Mouse (Mus musculus) liver, adult (tissue): ENCODE data around the gene Mchr1.

Experiments
- GATA4 ChIP-seq: IDR thresholded peaks from 2 replicates; pipeline ENCODE4 v1.6.1; 2014; ENCODE audit warnings: mild to moderate bottlenecking, low read length; ENCODE audit not compliant: insufficient replicate concordance

The Mchr1 gene

GRCm38 (mm10) chr15:81216906-81217653, 18.2 kb upstream of the Mchr1 start:
- TF ChIP-seq GATA4: no peak

GRCm38 (mm10) chr15:81219054-81219453, 16.2 kb upstream of the Mchr1 start:
- no peak for TF ChIP-seq GATA4

GRCm38 (mm10) chr15:81221446-81221845, 13.9 kb upstream of the Mchr1 start:
- no peak for TF ChIP-seq GATA4

- TF ChIP-seq GATA4: no peak
Observed at GRCm38 (mm10) chr15:81225016-81225415, 10.3 kb upstream of the Mchr1 start.

- no peak for TF ChIP-seq GATA4
Observed at GRCm38 (mm10) chr15:81225732-81226131, 9.6 kb upstream of the Mchr1 start.

DNA sequence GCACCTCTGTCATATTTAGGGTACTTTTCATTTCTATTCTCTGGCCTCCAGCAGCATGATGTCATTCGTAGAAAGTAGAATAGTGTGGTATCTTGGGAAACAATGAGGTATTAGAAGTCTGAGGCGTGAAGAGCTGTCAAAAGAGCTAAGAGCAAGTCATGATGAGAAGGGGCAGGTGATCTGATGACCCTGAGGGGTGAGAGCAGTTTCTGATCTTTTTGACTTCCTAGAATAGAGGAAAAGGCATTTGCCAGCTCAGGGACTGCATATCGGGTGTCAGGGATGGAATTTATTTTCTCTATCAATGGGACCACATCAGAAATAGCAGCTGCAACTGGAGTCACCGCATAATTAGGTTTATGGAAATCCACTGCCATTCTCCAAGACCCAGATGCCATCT, 8.5 kb upstream of the Mchr1 start:
- no peak for TF ChIP-seq GATA4

DNA sequence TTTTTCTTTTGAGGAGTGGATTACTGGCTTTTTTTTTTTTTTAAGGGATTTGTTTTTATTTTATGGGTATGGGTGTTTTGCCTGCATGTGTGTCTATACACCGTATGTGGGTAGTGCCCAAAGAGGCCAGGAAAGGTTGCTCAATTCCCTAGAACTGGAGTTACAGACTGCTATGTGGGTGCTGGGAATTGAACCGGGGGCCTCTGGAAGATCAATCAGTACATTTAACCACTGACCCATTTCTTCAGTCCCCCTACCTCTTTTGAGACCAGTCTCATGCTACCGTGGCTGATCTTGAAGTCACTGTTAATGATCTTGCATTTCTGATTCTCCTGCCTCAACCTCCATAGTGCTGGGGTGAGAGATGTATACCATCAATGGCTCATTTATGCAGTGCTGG, 8.0 kb upstream of the Mchr1 start:
- no peak for TF ChIP-seq GATA4

GRCm38 (mm10) chr15:81228258-81228657, 7.0 kb upstream of the Mchr1 start:
- TF ChIP-seq GATA4: no peak

GRCm38 (mm10) chr15:81229791-81230190, 5.5 kb upstream of the Mchr1 start:
- TF ChIP-seq GATA4: no peak

DNA sequence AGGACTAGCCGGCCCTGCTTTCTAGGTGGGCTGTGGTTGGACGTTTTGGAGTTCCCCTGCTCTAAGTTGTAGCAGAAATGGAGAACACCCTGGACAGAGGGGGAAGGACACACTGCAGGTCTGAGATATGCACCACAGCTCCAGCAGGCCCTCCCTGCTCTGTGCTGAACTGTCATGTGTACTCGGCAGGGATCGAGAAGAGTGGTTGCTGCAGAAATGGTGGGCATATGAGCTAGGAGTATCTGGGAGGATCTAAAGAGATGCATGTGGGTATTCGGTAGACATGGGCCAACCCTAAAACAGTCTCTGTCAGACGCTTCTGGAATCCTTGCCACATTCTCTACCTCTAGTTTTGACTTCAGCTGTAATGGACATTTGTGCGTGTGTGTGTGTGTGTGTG, 4.0 kb upstream of the Mchr1 start:
- TF ChIP-seq GATA4: no peak

DNA sequence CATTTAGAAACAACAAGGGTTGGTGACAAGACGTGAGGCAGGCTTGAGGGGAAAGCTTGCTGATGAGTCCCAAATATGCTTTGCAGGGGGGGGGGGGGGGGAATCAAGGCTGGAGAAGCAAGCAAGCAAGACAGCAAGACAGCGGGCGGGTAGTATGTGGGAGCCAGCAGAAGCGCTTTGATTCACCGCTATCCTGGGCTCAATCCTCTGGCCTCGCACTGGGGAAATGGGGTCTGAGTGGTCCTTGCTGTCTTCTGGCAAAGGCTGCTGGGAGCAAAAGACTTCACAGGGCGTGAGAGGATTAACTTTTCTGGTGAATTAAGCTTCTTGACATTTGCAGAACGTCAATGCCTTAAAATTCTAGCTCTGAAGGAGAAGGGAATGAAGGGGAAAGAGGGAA, 763 bp downstream of the Mchr1 start:
- TF ChIP-seq GATA4: no peak

GRCm38 (mm10) chr15:81237471-81237870, 2.2 kb downstream of the Mchr1 start:
- no peak for TF ChIP-seq GATA4

GRCm38 (mm10) chr15:81239261-81239660, 4.0 kb downstream of the Mchr1 start:
- no peak for TF ChIP-seq GATA4

- TF ChIP-seq GATA4: no peak
Observed at GRCm38 (mm10) chr15:81239794-81240343, 4.6 kb downstream of the Mchr1 start.

GRCm38 (mm10) chr15:81246890-81247289, 11.6 kb downstream of the Mchr1 start:
- no peak for TF ChIP-seq GATA4

DNA sequence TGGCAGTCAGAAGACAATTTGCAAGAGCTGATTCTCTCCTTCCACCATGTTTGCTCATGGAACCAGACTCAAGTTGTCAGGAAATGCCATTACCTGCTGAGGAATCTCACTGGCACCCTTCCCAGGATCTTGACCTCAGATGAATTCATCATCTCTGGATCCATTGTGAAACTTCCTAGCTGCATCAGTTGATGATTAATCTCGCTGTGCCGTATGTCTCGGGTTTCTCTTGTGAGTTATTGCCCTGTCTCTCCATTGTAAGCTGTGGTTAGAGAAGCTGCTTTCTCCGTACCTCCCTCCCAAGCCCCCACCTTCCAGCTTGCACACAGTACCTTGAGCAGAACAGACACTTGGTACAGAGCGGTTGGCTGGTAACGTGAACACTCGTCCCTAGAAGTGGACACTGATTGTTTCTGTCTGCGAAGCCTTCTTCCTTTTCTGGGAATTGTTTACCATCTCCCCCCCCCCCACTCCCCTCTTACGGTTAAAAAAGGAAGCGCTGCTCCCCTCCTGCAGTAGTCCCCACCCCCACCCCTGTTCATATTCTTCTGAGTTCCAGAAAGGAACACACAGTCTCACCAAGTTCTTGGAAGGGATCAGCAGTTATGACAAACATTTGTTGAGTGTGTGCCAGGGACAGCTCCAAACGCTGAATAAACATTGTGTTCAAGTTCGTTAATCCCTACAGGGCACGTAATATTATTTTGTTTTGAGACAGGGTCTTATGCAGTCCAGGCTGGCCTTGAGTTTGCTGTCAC, 12.5 kb downstream of the Mchr1 start:
- no peak for TF ChIP-seq GATA4

GRCm38 (mm10) chr15:81248341-81248679, 13.0 kb downstream of the Mchr1 start:
- TF ChIP-seq GATA4: no peak

GRCm38 (mm10) chr15:81248951-81249579, 13.8 kb downstream of the Mchr1 start:
- TF ChIP-seq GATA4: no peak
